Mouse (Mus musculus) ES-Bruce4 (cell line): ENCODE measurements around the gene Ltbp4. TPM values are rescaled to one million over a fixed set of nuclear protein-coding genes. Genes with fewer than 3 reads are reported as not detected.
A peak's percentile ranks its signal among the peaks of the same experiment; 100 is the strongest.

ENCODE experiments used
- H3K27ac ChIP-seq: 2 replicates; pipeline ENCODE4 v1.5.1; 2012; ENCODE audit warnings: low read length, inconsistent platforms; ENCODE audit not compliant: insufficient read depth
- H3K27me3 ChIP-seq: 2 replicates; pipeline ENCODE4 v1.6.1; 2012; ENCODE audit warnings: mild to moderate bottlenecking, low read length, inconsistent platforms; ENCODE audit not compliant: control insufficient read depth, poor library complexity, insufficient read depth, severe bottlenecking
- H3K36me3 ChIP-seq: 2 replicates; pipeline ENCODE4 v1.6.1; 2012; ENCODE audit warnings: inconsistent platforms, mild to moderate bottlenecking, low read length, moderate library complexity; ENCODE audit not compliant: control insufficient read depth, poor library complexity, insufficient read depth, severe bottlenecking
- H3K4me1 ChIP-seq: one replicate; pipeline ENCODE4 v1.8.1; 2011; ENCODE audit warnings: low read length; ENCODE audit not compliant: control insufficient read depth, insufficient read depth
- H3K4me3 ChIP-seq: 2 replicates; pipeline ENCODE4 v1.5.1; 2011; ENCODE audit warnings: low read depth, mild to moderate bottlenecking, low read length
- H3K9ac ChIP-seq: 2 replicates; pipeline ENCODE4 v1.6.1; 2012; ENCODE audit warnings: low read depth, mild to moderate bottlenecking, inconsistent platforms; ENCODE audit not compliant: poor library complexity, severe bottlenecking
- H3K9me3 ChIP-seq: replicated peaks from 2 replicates; pipeline ENCODE4 v1.6.1; 2012; ENCODE audit warnings: mild to moderate bottlenecking, low read length, inconsistent platforms; ENCODE audit not compliant: control insufficient read depth, poor library complexity, insufficient read depth, severe bottlenecking
- CTCF ChIP-seq: IDR thresholded peaks from one replicate; pipeline ENCODE4 v1.8.1; 2011; ENCODE audit warnings: low read depth, low read length
- EP300 ChIP-seq: IDR thresholded peaks from 2 replicates; pipeline ENCODE4 v1.6.1; 2011; ENCODE audit warnings: low read depth, low read length; ENCODE audit not compliant: insufficient read depth
- POLR2A ChIP-seq: IDR thresholded peaks from one replicate; pipeline ENCODE4 v1.8.1; 2011; ENCODE audit warnings: low read length; ENCODE audit not compliant: insufficient read depth
- polyA plus RNA-seq: library from polyadenylated mRNA; stranded (reverse); fragments of >200 nt; gene quantifications from 2 replicates; pipeline ENCODE4 v1.2.4, GENCODE M21; 2011; ENCODE audit warnings: low read depth; ENCODE audit not compliant: missing spikeins, insufficient read depth, insufficient read length

The Ltbp4 gene
- polyA plus RNA-seq, 1 experiment, result 66.8 TPM

DNA sequence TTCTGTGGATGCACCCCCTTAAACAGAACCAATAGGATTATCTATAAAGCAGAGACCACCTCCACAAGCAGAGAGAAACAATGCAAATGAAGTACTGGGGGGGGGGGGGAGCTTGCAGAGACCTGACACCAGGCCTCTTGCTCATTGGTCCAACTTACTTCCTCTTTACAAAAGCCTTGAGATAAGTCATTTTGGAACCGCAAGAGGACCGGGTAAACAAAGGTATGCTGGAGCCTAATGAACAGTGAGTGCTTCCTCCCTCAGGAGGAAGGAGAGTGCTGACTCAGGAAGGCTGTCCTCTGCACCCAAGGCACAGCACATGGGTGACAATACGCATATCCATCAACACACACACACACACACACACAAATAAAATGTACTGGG is 20.1 kb upstream of the Ltbp4 start:
- peak overlapping the region; percentile 36 for H3K4me3 ChIP-seq
- peak overlapping the region; percentile 78 for H3K9ac ChIP-seq
- peak overlapping the region; percentile 65 for H3K27ac ChIP-seq

DNA sequence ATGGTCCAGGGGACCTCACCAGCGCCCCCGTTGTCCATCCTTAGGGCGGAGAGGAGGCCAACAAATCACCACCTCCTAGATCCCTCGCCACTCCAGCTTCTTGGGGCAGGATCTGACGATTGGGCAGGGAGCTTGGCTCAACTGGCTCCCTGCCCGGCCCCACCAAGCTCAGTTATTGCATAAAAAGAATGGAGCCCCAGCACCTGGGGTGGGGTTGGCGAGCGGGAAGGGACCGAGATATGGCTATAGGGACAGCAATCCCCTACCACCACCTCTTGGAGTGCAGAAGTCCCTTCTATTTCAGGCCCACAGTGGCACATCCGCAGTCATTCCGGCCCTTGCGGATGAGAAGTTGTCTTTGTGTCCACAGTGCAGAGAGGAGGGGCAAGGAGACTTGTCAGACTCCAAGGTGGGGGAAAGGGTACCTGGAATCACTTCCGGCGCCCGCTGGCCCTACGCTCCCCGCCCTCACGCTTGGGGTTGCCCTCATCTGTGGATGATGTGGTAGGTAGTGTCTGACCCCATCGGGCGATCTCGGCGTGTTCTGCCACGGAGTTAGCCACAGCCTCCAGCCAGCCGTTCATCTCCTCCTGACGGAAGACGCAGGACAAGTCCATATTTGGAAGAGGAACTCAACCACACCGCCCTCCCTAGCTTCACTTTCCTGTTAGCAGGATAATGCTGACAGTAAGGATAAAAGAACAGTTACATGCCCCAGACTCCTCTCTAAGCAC is 19.5 kb upstream of the Ltbp4 start, which contains the start of gene Gm20479:
Gene Gm20479 (minus strand): TSS at position 559 of the 734 bp plus-strand sequence.
- Histone ChIP-seq H3K27me3 (no peaks in the 10 kb centered on the region), H3K9ac (peak within 1 kb of the TSS; percentile 78), H3K4me3 (peak within 1 kb of the TSS; percentile 75), H3K9me3 (no peaks in the 10 kb centered on the region), H3K36me3 (0 out of 2 replicates have a peak, but pooled peaks cover 3% of the 10 kb centered on the region), H3K4me1 (no peaks in the 10 kb centered on the region), H3K27ac (peak within 1 kb of the TSS; percentile 65)
- TF ChIP-seq CTCF (no peak), POLR2A (peak; percentile 6)

More for the DNA sequence above, 20.1 kb upstream of the Ltbp4 start:
- 0 out of 2 replicates have a peak, but pooled peaks cover 3% of the 10 kb centered on the region for H3K36me3 ChIP-seq
- no peaks in the 10 kb centered on the region for H3K27me3 ChIP-seq
- H3K9me3 ChIP-seq, result no peaks in the 10 kb centered on the region
- no peak for TF ChIP-seq CTCF
- no peak for TF ChIP-seq EP300
- TF ChIP-seq POLR2A, result no peak
- no peaks in the 10 kb centered on the region for H3K4me1 ChIP-seq

DNA sequence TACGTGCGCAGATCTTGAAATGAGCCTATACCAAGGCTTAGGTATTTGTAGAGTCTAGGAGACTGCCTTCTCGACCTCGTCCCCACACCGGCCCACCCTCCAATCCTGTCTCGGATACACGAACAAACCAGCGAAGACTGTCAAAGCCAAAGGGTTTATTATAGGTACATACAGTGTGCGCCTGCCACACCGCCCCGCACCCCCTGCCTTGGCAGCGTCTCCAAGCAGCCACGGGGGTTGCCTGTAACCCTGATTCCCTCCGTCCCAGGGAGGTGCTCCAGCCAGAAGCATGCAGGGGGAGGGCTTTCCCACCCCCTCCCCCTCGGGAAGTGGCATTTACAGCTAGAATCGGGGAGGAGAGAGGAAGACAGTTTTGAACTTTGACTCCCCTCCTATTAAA is 18.8 kb upstream of the Ltbp4 start:
- Histone ChIP-seq H3K27ac (peak overlapping the region; percentile 65), H3K9me3 (no peaks in the 10 kb centered on the region), H3K36me3 (0 out of 2 replicates have a peak, but pooled peaks cover 3% of the 10 kb centered on the region), H3K9ac (peak overlapping the region; percentile 78), H3K4me3 (peak overlapping the region; percentile 75), H3K27me3 (no peaks in the 10 kb centered on the region), H3K4me1 (no peaks in the 10 kb centered on the region)
- TF ChIP-seq EP300, result no peak
- no peak for TF ChIP-seq CTCF
- no peak for TF ChIP-seq POLR2A

DNA sequence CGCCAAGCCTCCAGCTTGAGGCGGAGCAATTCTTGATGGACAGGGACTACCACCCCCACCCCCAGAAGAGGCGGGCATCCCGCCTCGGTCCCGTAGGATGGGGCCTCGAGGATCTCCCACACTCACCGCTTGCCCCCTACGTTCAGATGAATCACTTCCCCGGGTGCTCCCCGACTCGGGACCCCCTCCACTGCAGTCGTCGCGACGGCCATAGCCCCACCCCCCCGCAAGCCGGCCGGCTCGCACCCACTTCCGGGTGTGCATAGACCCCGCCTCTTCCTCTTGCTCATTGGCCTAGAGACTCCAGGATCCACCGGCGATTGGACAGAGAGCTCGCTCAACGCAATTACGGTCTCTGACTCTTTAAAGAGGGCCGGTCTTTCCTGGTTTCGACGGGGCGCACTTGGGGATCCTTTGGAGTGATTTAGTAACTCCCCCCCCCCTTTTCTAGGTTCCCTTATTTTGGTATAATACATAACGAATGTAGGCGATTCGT is 18.3 kb upstream of the Ltbp4 start, which contains the start of gene Shkbp1:
Gene Shkbp1 (minus strand): TSS at position 275 of the 496 bp plus-strand sequence.
- H3K4me3 ChIP-seq, result peak within 1 kb of the TSS; percentile 92
- peak within 1 kb of the TSS; percentile 78 for H3K9ac ChIP-seq
- no peaks in the 10 kb centered on the region for H3K27me3 ChIP-seq
- H3K9me3 ChIP-seq, result no peaks in the 10 kb centered on the region
- peak within 1 kb of the TSS; percentile 65 for H3K27ac ChIP-seq
- 0 out of 2 replicates have a peak, but pooled peaks cover 3% of the 10 kb centered on the region for H3K36me3 ChIP-seq
- H3K4me1 ChIP-seq, result no peaks in the 10 kb centered on the region
- no peak for TF ChIP-seq CTCF
- no peak for TF ChIP-seq POLR2A
- no peak for TF ChIP-seq EP300

DNA sequence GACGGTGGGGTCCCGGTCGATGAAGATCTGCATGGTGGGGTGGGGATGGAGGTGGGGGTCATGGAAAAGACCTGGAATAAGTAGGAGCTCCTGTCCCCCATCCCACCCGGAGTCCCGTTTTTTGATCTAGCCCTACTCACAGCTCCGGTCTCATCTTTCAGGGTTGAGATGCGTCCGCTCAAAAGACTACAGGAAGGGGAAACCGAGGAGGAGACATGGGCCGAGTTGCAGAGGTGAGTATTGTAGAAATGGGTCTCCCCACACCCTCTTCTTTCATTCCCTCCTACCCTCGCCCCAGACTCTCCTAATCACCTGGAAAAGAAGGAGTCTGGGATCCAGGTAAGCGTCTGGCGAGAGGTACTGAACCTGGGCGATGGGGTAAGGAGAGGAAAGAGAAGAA is 17.8 kb upstream of the Ltbp4 start:
- Histone ChIP-seq H3K27ac (peak overlapping the region; percentile 59), H3K36me3 (peaks cover 5% of the 10 kb centered on the region)

DNA sequence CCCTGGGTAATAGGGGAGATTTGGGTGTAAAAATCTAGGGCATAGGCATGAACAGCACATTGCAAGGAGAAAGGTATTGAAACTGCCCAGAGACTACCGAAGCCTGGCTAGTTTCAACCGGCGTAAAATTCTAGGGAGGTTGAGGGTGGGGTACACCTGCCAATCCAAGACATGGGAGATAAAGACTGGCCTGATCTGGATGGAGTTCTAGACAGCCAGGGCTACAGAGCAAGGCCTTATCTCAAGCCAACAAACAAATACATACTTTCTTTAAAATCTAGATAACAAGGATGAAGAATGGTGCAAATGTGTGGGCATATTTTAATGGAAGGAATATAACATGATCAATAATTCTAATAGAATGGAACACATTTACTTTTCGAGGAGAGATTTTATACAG is 17.3 kb upstream of the Ltbp4 start:
- Histone ChIP-seq H3K4me3 (peak overlapping the region; percentile 46), H3K9me3 (no peaks in the 10 kb centered on the region), H3K27ac (peak overlapping the region; percentile 42; the same call in 1 of the 2 replicates), H3K27me3 (no peaks in the 10 kb centered on the region), H3K4me1 (no peaks in the 10 kb centered on the region), H3K9ac (peak overlapping the region; percentile 78), H3K36me3 (peaks cover 5% of the 10 kb centered on the region)
- TF ChIP-seq CTCF (no peak), POLR2A (no peak), EP300 (no peak)

More for the DNA sequence above, 17.8 kb upstream of the Ltbp4 start:
- Histone ChIP-seq H3K27me3 (no peaks in the 10 kb centered on the region), H3K9me3 (no peaks in the 10 kb centered on the region), H3K4me1 (no peaks in the 10 kb centered on the region), H3K9ac (peak overlapping the region; percentile 78), H3K4me3 (peak overlapping the region; percentile 92)
- no peak for TF ChIP-seq EP300
